Mouse (Mus musculus): ENCODE results near the gene Git2. TPM values are rescaled to one million over a fixed set of nuclear protein-coding genes. Genes with fewer than 3 reads are reported as not detected.

Gene Git2
- 14.6 and 19.2 TPM in 2 replicates for polyA plus RNA-seq (2012; rRNA removed)

DNA sequence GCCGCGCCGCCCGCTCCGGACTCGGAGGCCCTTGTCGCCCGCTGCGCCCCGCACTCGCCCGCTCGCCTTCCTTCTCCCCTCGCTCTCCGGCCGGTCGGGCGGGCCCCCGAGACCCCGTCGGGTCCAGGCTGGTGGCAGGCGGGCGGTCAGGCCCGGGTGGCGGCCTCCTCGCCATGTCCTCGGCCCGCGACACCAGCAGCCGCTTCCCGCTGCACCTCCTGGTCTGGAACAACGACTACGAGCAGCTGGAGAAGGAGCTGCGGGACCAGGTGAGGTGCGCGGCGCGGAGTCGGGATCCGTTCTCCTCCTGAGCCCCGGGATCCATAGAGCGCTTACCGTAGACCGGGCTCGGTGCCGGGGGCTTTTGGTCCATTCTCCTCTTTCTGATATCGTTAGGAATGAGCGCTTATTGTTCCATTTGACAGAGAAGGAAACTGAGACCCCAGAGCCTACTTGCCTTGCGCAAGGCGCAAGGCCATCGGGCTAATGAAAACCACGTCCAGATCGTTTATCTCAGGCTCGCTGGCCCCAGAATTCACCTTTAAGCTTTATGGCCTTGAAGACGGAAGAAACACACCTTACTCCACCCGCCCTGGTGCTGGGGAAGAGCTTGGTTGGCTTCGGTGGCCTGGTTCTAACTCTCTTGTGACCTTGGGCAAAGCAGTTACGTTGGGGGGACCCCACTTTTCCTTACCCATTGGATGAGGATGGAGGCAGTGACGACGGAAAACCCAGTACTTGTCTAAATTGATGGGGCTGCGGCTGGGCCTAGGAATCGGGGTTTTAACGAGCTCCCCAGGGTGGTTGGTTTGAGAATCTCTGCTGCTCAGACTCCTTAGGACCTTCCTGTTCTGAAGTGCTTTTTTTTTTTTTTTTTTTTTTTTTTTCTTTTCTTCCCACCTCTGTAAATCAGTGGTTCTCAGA, at the start of gene Git2:
TSS of gene Git2 (minus strand) at position 462 of the 924 bp plus-strand sequence.

GRCm38 (mm10) chr5:114822796-114823688, 47.7 kb upstream of the Git2 start, which contains the start of gene 1500011B03Rik:
1500011B03Rik (minus strand) TSS chr5:114823468.

DNA sequence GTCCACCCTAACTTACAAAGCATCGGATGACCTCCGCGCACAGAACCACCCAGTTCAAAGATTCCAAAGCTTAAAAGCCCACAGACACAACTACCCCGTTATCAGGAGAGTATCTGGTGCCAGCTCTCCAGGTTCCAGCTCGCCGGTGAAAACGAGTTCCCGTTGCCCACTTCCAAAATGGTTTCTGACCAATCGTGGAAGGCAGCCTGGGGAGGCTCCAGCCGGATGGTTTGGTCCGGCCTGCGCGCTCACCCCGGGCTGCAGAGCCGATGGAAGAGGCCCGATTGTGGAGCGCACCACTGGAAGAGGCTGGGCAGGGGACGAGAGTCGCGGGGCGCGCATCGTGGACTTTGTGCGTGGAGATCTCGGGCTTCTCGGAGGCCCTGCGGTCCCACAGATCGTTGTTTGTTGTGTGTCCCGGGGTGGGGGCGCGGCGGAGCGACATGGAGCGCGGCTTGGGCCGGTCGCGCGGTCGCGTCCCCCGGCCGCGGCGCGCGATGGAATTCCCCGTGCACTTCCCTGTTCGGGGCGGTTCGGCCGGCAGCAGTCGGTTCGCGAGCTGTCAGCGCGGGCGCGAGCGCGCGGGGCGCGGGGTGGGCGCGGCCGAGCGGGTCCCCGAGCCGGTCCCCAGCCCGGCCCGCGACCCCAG, 790 bp downstream of the Git2 start, which contains the start of gene Ankrd13a:
TSS of gene Ankrd13a (plus strand) at position 275 of the 649 bp plus-strand sequence.

DNA sequence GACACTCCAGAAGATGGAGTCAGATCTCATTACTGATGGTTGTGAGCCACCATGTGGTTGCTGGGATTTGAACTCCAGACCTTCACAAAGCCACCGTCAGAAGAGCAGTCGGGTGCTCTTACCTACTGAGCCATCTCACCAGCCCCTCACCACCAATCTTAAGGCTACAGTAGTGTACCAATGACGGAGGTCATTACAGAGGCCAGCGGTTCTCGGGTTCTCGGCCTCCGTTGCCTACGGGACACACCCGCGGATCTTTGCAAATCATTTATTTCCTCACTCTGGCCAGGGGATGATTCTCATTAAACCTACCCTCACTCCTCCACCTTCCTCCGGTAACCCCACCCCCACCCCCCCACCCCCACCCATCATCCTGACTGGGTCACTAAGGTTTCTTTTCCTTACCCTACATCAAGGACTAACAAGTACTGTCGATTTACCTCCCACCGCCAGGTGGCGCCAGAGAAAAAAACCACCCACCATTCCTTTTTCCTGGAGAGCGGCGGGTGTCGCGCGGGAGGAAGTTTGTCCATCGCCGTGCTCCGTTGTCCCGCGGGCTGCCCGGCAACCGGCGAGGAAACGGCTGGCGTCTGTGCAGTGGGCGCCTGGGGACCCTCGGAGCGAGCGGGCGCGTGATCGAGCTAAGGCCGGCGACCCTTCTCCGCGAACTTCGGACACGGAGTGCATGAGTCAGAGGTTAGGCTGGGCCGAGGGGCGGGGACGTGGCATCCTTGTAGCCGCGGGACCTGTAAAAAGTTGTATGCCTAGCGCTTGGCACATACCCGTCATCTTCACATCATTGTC, 67.8 kb downstream of the Git2 start, which contains the start of gene Tchp:
TSS of gene Tchp (plus strand) at position 496 of the 804 bp plus-strand sequence.

GRCm38 (mm10) chr5:114690633-114691567, 84.4 kb downstream of the Git2 start, which contains the start of gene Gltp:
Gltp (minus strand) TSS chr5:114690984.

Other genes starting within 250 kb of the Git2 start
- gene Fam222a, start 207.5 kb downstream of the Git2 start, polyA plus RNA-seq (2012; rRNA removed), result 1.0 and 1.1 TPM in 2 replicates
- gene Trpv4, start 117.1 kb downstream of the Git2 start, polyA plus RNA-seq (2012; rRNA removed), result 0.58 and 0.63 TPM in 2 replicates
- gene Gltp, start 84.5 kb downstream of the Git2 start, polyA plus RNA-seq (2012; rRNA removed), result 14.7 and 16.2 TPM in 2 replicates
- gene Tchp, start 67.8 kb downstream of the Git2 start, polyA plus RNA-seq (2012; rRNA removed), result 4.8 and 5.4 TPM in 2 replicates
- gene Ankrd13a, start 840 bp downstream of the Git2 start, polyA plus RNA-seq (2012; rRNA removed), result 28.5 and 31.8 TPM in 2 replicates
- 13.9 and 14.2 TPM in 2 replicates for gene 1500011B03Rik, start 48.0 kb upstream of the Git2 start, polyA plus RNA-seq (2012; rRNA removed)
- 0.01 TPM in 1 of 2 replicates, not detected in the other for gene 4930519G04Rik, start 78.1 kb upstream of the Git2 start, polyA plus RNA-seq (2012; rRNA removed)
- 0.01 TPM in 1 of 2 replicates, not detected in the other for gene Gm9936, start 83.2 kb upstream of the Git2 start, polyA plus RNA-seq (2012; rRNA removed)
- 12.9 and 17.0 TPM in 2 replicates for gene Oasl2, start 121.4 kb upstream of the Git2 start, polyA plus RNA-seq (2012; rRNA removed)
- gene Oasl1, start 147.7 kb upstream of the Git2 start, polyA plus RNA-seq (2012; rRNA removed), result 3.1 and 6.2 TPM in 2 replicates
- 7.1 and 7.9 TPM in 2 replicates for gene 2210016L21Rik, start 166.6 kb upstream of the Git2 start, polyA plus RNA-seq (2012; rRNA removed)
- 2.3 and 2.7 TPM in 2 replicates for gene Hnf1a, start 195.6 kb upstream of the Git2 start, polyA plus RNA-seq (2012; rRNA removed)
- gene Sppl3, start 235.6 kb upstream of the Git2 start, polyA plus RNA-seq (2012; rRNA removed), result 13.8 and 16.0 TPM in 2 replicates